Mouse (Mus musculus) embryonic facial prominence, embryonic 13.5 days (tissue): ENCODE measurements around the gene Spcs1. TPM values are rescaled to one million over a fixed set of nuclear protein-coding genes. Genes with fewer than 3 reads are reported as not detected.

Source experiments
- ATAC-seq: fragments of 200-750 bp; cut with Nextera tagmentation; 2 replicates; pipeline ENCODE4 v1.8.0; 2017; ENCODE audit warnings: low read depth; ENCODE audit not compliant: insufficient number of reproducible peaks, insufficient read depth, low FRiP score, low TSS enrichment
- H3K27ac ChIP-seq: fragments of 300-500 bp; sonication (generic); 2 replicates; pipeline ENCODE4 v1.5.1; 2015; ENCODE audit warnings: moderate library complexity, mild to moderate bottlenecking, inconsistent platforms
- H3K27me3 ChIP-seq: fragments of 300-500 bp; sonication (generic); 2 replicates; pipeline ENCODE4 v1.6.1; 2015; ENCODE audit warnings: mild to moderate bottlenecking, inconsistent platforms
- H3K36me3 ChIP-seq: fragments of 300-500 bp; sonication (generic); 2 replicates; pipeline ENCODE4 v1.6.1; 2015; ENCODE audit warnings: mild to moderate bottlenecking, inconsistent platforms
- H3K4me1 ChIP-seq: fragments of 300-500 bp; sonication (generic); 2 replicates; pipeline ENCODE4 v1.6.1; 2015; ENCODE audit warnings: inconsistent platforms
- H3K4me2 ChIP-seq: fragments of 300-500 bp; sonication (generic); 2 replicates; pipeline ENCODE4 v1.6.1; 2015; ENCODE audit warnings: moderate library complexity, mild to moderate bottlenecking, inconsistent platforms
- H3K4me3 ChIP-seq: fragments of 300-500 bp; sonication (generic); 2 replicates; pipeline ENCODE4 v1.5.1; 2015; ENCODE audit warnings: mild to moderate bottlenecking, inconsistent platforms
- H3K9ac ChIP-seq: fragments of 300-500 bp; sonication (generic); 2 replicates; pipeline ENCODE4 v1.6.1; 2015; ENCODE audit warnings: mild to moderate bottlenecking, inconsistent platforms
- H3K9me3 ChIP-seq: fragments of 300-500 bp; sonication (generic); 2 replicates; pipeline ENCODE4 v1.6.1; 2016; ENCODE audit warnings: inconsistent platforms
- WGBS: fragments of 180-500 bp; shearing (Covaris S2); methylation state at CpG from one replicate; pipeline ENCODE4 v1.1.7; 2015; ENCODE audit warnings: mixed read lengths; 5-methylcytosine and 5-hydroxymethylcytosine counted together
- polyA plus RNA-seq: library from polyadenylated mRNA; unstranded; fragments of >200 nt; fragmentation: Nextera tagmentation; extraction: Ambion mirVana; gene quantifications from 2 replicates; pipeline ENCODE4 v1.2.1, GENCODE M21; 2015

Spcs1 gene
- polyA plus RNA-seq, result 409 and 417 TPM in 2 replicates

- Histone ChIP-seq H3K27ac (peak within 1 kb of the TSS; percentile 92), H3K4me3 (peak within 1 kb of the TSS; percentile 95), H3K36me3 (peaks cover 25% of the 10 kb centered on the region), H3K9ac (peak within 1 kb of the TSS; percentile 95), H3K4me2 (peak within 1 kb of the TSS; percentile 76), H3K4me1 (peaks cover 17% of the 10 kb centered on the region), H3K27me3 (no peaks in the 10 kb centered on the region), H3K9me3 (no peaks in the 10 kb centered on the region)
- peak; percentile 92 for ATAC-seq
- under 1% methylated on average over 82 of the region's 84 CpGs for WGBS
Measured at GRCm38 (mm10) chr14:31001307-31002205, at the start of gene Spcs1, which contains the start of gene Glt8d1. Gene Spcs1, minus strand, starts transcription at chr14:31001672. Gene Glt8d1, plus strand, starts transcription at chr14:31001400.

- no peak for ATAC-seq
- H3K9me3 ChIP-seq, result no peaks in the 10 kb centered on the region
- no peak overlapping the region for H3K4me3 ChIP-seq
- WGBS, result 98% methylated on average over 1 of the region's 1 CpGs
- no peak overlapping the region for H3K4me2 ChIP-seq
- H3K27me3 ChIP-seq, result no peaks in the 10 kb centered on the region
- H3K4me1 ChIP-seq, result no peaks in the 10 kb centered on the region
- H3K27ac ChIP-seq, result no peak overlapping the region
- H3K36me3 ChIP-seq, result peaks cover 68% of the 10 kb centered on the region
- H3K9ac ChIP-seq, result no peak overlapping the region
Measured at GRCm38 (mm10) chr14:31045817-31046216, 44.3 kb upstream of the Spcs1 start.

DNA sequence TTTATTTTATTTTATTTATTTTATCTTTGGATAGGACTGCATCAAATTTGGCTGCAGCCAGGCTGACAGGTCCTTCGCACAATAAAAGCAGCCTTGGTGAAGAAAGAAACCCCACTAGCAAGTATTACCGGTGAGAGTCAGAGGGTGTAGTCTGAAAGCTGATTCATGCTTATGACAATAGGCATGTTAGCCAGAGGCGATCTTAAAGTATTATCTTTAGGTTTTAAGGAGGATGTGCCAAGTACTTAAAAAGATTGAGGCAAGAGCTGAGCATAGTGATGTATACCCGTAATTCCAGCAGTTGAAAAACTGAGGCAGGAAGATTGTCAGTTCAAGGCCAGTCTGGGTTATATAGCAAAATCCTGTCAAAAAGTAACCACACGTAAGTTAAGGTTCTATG is 43.8 kb upstream of the Spcs1 start:
- H3K36me3 ChIP-seq, result peaks cover 66% of the 10 kb centered on the region
- WGBS, result 92% methylated on average over 5 of the region's 5 CpGs
- no peaks in the 10 kb centered on the region for H3K9me3 ChIP-seq

DNA sequence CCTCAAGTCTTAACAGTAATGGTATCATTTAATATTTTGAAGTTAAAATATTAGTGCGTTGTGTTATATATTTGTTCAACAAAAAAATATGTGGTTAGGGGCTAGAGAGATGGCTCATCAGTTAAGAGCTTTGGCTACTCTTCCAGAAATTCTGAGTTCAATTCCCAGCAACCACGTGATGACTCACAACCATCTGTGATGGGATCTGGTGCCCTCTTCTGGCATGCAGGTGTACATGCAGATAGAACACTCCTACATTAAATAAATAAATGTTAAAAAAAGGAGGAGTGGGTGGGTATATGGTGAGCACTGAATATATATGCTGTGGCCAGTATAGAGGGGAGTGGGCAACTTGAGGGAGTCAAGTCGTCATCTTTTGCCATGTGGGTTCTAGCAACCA is 24.3 kb upstream of the Spcs1 start:
- Histone ChIP-seq H3K27me3 (no peaks in the 10 kb centered on the region), H3K4me1 (no peaks in the 10 kb centered on the region; the same call in 1 of the 2 replicates), H3K9ac (no peak overlapping the region), H3K27ac (no peak overlapping the region), H3K4me2 (no peak overlapping the region), H3K36me3 (peaks cover 77% of the 10 kb centered on the region), H3K4me3 (no peak overlapping the region), H3K9me3 (no peaks in the 10 kb centered on the region)
- no peak for ATAC-seq
- WGBS, result 75% methylated on average over 3 of the region's 3 CpGs

More for the DNA sequence above, 43.8 kb upstream of the Spcs1 start:
- no peak for ATAC-seq
- no peak overlapping the region for H3K4me3 ChIP-seq
- no peak overlapping the region for H3K9ac ChIP-seq
- no peak overlapping the region for H3K4me2 ChIP-seq
- no peak overlapping the region for H3K27ac ChIP-seq
- H3K4me1 ChIP-seq, result no peaks in the 10 kb centered on the region
- no peaks in the 10 kb centered on the region for H3K27me3 ChIP-seq

DNA sequence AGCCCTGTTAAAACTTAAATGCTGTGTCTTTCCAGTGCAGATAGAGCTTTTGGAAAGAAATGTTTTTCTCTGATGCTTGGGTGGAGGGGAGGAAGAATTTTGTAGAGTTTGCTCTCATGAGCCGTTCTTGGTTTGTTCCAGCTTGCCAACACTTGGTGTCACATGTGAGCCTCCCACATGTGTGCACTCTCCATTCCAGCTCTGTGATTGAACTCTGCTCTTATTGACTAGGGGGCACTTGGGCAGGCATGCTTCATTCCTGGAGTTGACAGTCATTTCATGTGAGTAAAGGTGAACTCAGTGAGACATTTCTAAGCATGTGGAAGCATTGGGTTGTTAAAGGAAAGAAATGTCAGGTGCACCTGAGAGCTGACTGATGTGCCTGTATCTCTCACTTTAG is 21.1 kb upstream of the Spcs1 start:
- H3K27me3 ChIP-seq, result no peaks in the 10 kb centered on the region
- WGBS, result 44% methylated on average over 1 of the region's 1 CpGs

DNA sequence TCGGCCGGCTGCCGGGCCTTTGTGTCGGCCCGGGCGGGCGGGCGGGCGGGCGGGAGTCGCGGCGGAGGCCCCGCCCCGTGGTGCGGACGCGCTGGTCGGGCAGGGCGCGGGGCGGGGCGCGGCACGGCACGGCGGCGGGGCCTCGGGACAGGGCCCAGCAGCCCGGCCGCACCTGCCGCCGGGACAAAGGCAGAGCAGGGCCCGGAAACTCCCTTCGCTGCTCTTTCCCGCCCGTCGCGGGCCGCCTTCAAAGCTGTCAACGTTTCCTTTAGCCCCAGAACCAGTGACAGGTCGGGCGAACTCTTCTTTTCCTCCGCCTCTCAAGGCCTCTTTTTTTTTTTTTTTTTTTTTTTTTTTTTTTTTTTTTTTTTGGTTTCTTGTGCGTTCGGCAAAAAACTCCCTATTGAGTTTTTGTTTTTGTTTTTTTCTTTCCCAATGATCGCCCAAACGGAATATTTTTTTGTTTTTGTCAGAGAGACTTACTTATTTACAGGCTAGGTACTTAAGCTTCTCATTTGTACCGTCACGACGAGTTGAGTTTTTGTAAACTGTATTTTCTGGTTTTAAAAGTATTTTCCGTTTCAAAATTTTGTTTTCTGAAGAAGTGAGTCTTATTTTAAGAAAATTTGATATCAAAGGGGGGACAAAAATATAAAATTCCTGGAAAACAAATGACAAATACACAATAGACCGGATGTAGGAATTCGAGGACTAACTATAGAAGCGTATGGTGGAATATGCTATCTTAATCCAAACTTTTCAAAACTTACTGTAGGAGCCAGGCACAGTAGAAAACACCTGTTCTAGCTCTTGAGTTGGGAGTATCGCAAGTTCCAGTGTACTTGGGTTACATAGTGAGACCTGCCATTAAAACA is 18.1 kb upstream of the Spcs1 start:
- H3K9ac ChIP-seq, result peak overlapping the region; percentile 95
- H3K4me2 ChIP-seq, result peak overlapping the region; percentile 65
- no peaks in the 10 kb centered on the region for H3K9me3 ChIP-seq
- no peaks in the 10 kb centered on the region for H3K27me3 ChIP-seq
- peak; percentile 92 for ATAC-seq
- peak overlapping the region; percentile 97 for H3K27ac ChIP-seq
- peaks cover 52% of the 10 kb centered on the region for H3K36me3 ChIP-seq
- H3K4me3 ChIP-seq, result peak overlapping the region; percentile 87
- 4% methylated on average over 50 of the region's 56 CpGs for WGBS
- peaks cover 25% of the 10 kb centered on the region for H3K4me1 ChIP-seq

More for the DNA sequence above, 21.1 kb upstream of the Spcs1 start:
- Histone ChIP-seq H3K4me1 (peaks cover 15% of the 10 kb centered on the region), H3K36me3 (peaks cover 50% of the 10 kb centered on the region), H3K4me2 (no peak overlapping the region), H3K9ac (no peak overlapping the region), H3K4me3 (no peak overlapping the region), H3K27ac (no peak overlapping the region), H3K9me3 (no peaks in the 10 kb centered on the region)
- ATAC-seq, result no peak

GRCm38 (mm10) chr14:31018860-31019291 is 17.4 kb upstream of the Spcs1 start, which contains the start of the genes Pbrm1 and Gnl3:
Gene Pbrm1, plus strand, starts transcription at chr14:31019138.
Gene Gnl3, minus strand, starts transcription at chr14:31019152.
- peak; percentile 91 for ATAC-seq
- Histone ChIP-seq H3K4me3 (peak within 1 kb of the TSS; percentile 87), H3K4me2 (peak within 1 kb of the TSS; percentile 79), H3K9me3 (no peaks in the 10 kb centered on the region), H3K4me1 (peaks cover 25% of the 10 kb centered on the region), H3K27me3 (no peaks in the 10 kb centered on the region), H3K9ac (peak within 1 kb of the TSS; percentile 95), H3K36me3 (peaks cover 53% of the 10 kb centered on the region), H3K27ac (peak within 1 kb of the TSS; percentile 97)
- whole genome bisulfite sequencing, result under 1% methylated on average over 50 of the region's 53 CpGs

DNA sequence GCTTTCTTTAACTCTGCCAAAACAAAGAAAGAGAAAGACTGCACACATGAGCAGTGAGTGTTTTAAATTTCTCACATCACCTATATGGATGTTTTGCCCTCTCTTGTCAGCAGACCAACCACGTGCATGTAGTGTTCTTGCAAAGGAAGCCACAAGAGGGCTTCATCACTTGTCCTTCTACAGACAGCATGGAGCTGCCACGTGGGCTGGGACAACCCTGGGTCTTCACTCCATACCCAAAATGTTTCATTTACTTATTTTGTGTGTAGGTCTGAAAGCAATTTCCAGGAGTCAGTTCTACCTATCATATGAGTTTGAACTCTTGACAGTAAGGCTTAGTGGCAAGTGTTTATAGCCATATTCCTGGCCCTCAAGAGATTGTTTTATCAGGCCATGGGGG is 16.4 kb upstream of the Spcs1 start:
- H3K4me3 ChIP-seq, result peak overlapping the region; percentile 87
- no peaks in the 10 kb centered on the region for H3K27me3 ChIP-seq
- peak overlapping the region; percentile 97; the same call in 1 of the 2 replicates for H3K27ac ChIP-seq
- peaks cover 25% of the 10 kb centered on the region for H3K4me1 ChIP-seq
- ATAC-seq, result no peak
- peaks cover 55% of the 10 kb centered on the region for H3K36me3 ChIP-seq
- H3K9me3 ChIP-seq, result no peaks in the 10 kb centered on the region
- WGBS, result 2% methylated on average over 2 of the region's 2 CpGs
- peak overlapping the region; percentile 95 for H3K9ac ChIP-seq
- peak overlapping the region; percentile 79 for H3K4me2 ChIP-seq

- no peaks in the 10 kb centered on the region for H3K9me3 ChIP-seq
- WGBS, result 78% methylated on average over 1 of the region's 1 CpGs
- H3K27ac ChIP-seq, result no peak overlapping the region
- H3K36me3 ChIP-seq, result peaks cover 66% of the 10 kb centered on the region
- peaks cover 25% of the 10 kb centered on the region for H3K4me1 ChIP-seq
- no peaks in the 10 kb centered on the region for H3K27me3 ChIP-seq
- no peak for ATAC-seq
- peak overlapping the region; percentile 27; the same call in 1 of the 2 replicates for H3K9ac ChIP-seq
- no peak overlapping the region for H3K4me3 ChIP-seq
- no peak overlapping the region for H3K4me2 ChIP-seq
Measured at GRCm38 (mm10) chr14:31016063-31016462, 14.6 kb upstream of the Spcs1 start.

DNA sequence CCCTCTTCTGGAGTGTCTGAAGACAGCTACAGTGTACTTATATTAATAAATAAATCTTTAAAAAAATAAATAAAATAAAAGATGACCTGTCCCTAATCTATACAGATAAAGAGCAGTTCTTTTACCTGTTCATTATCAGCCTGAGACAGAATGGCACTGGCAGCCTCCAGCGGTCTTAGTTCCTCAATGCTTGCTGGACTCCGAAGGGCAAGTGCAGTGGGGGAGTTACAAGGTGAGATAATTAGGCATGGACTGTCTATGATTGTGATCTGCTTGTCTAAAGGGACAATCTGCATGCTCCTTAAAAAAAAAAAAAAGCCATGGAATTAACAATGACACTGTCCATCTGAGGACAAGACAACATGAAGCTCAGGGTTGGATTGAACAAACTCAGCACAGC is 12.5 kb upstream of the Spcs1 start:
- Histone ChIP-seq H3K27me3 (no peaks in the 10 kb centered on the region), H3K9ac (no peak overlapping the region), H3K4me2 (no peak overlapping the region), H3K27ac (no peak overlapping the region), H3K4me1 (peaks cover 16% of the 10 kb centered on the region), H3K4me3 (no peak overlapping the region), H3K9me3 (no peaks in the 10 kb centered on the region), H3K36me3 (peaks cover 84% of the 10 kb centered on the region)
- ATAC-seq, result no peak
- 96% methylated on average over 2 of the region's 2 CpGs for WGBS

GRCm38 (mm10) chr14:31011588-31011987 is 10.1 kb upstream of the Spcs1 start:
- H3K9me3 ChIP-seq, result no peaks in the 10 kb centered on the region
- ATAC-seq, result no peak
- 93% methylated on average over 3 of the region's 3 CpGs for WGBS
- no peak overlapping the region for H3K4me3 ChIP-seq
- peaks cover 95% of the 10 kb centered on the region for H3K36me3 ChIP-seq
- no peaks in the 10 kb centered on the region for H3K4me1 ChIP-seq
- H3K9ac ChIP-seq, result no peak overlapping the region
- no peak overlapping the region for H3K4me2 ChIP-seq
- no peak overlapping the region for H3K27ac ChIP-seq
- H3K27me3 ChIP-seq, result no peaks in the 10 kb centered on the region
